Mouse (Mus musculus): ENCODE measurements around the gene Rrm1. TPM values are rescaled to one million over a fixed set of nuclear protein-coding genes. Genes with fewer than 3 reads are reported as not detected.
A peak's percentile ranks its signal among the peaks of the same experiment; 100 is the strongest.
"Not testable (repeated sequence)": the region's sequence is repeated elsewhere in the genome, so short reads cannot be mapped to it uniquely, and the experiment has no call there.

Rrm1 gene
- polyA plus RNA-seq (2012; rRNA removed), result 46.1 and 54.4 TPM in 2 replicates

DNA sequence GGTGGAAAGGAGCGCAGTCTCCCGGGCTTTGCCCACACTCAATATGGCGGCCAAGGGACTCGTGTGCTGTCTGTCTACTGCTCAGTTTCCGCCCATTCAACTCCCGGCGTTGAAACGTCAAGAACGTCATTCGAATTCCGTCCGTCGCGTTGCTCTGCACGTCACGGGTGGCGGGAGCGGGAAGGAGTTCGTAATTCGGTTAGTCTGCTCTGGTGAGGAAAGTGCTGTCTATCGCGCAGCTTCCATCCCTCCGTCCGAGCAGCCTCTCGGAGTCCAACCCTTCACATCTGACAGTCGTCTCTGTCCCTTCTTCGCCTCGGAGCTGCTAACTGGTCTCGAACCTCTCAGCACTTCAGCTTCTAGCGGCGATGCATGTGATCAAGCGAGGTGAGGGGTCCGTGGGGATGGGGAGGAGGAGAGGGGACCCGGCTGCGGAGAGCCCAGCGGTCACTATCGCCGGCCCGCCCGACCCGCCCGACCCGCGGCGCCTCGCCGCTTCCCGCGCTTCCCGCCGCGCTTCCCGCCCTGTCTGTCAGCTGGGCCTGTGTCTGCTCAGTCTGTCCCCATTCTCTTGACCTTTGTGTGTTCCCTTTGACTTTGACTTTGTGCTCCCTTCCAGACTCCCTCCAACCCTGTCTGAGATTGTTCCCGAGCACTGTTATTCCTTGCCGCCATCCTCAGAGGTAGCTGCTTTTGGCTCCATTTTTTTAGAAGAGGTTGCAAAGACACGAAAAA lies at the start of gene Rrm1:
Rrm1 (plus strand) TSS at position 39 of the 735 bp plus-strand sequence.
- no peak; the same call in 1 of the 2 replicates for TF ChIP-seq POLR2A (IDR thresholded peaks at IDR 0.05; ENCODE audit: borderline replicate concordance, extremely low read depth, insufficient read depth, insufficient read length, poor library complexity, severe bottlenecking)
- TF ChIP-seq CTCF (IDR thresholded peaks at IDR 0.05; ENCODE audit: borderline replicate concordance, extremely low read depth, insufficient read depth, insufficient read length), result no peak
- peak; percentile 99 for DNase-seq (ENCODE audit: low read depth)

DNA sequence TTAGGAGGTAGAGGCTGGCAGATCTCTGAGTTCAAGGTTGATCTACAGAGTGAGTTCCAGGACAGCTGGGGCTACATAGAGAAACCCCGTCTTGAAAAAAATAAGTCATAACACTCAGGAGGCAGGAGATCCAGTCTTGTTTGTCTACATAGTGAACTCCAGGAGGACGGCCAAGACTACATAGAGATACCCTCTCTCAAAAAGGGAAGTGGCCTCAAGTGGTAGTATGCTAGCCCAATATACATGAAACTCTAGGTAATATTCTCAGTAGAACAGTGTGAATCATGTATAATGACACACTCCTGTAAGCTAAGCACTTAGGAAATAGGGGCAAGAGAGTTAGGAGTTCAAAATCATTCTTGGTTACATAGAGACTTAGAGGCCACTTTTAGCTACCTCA lies 47.6 kb upstream of the Rrm1 start:
- no peak for TF ChIP-seq CTCF (IDR thresholded peaks at IDR 0.05; ENCODE audit: borderline replicate concordance, extremely low read depth, insufficient read depth, insufficient read length)
- TF ChIP-seq POLR2A (IDR thresholded peaks at IDR 0.05; ENCODE audit: borderline replicate concordance, extremely low read depth, insufficient read depth, insufficient read length, poor library complexity, severe bottlenecking), result no peak
- no peak for DNase-seq (ENCODE audit: low read depth)

DNA sequence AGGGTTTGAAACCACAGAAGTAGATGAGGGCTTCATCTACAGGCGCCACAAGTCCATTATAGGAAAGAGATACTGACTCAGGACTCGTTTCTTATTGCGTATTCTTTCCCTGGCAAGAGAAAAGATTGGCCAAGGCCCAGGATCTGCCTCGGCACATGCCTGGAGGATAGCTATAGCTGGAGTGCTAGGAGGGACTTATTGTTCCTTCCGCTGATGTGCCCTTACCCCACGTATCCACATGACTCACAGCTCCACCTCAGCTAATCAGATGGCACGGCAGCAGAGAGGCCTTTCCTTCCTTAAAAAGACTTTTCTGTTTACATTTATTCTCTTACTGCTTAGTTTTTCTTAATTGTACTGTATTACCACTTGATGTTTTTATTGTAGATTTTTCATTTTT lies 45.6 kb upstream of the Rrm1 start:
- TF ChIP-seq POLR2A (IDR thresholded peaks at IDR 0.05; ENCODE audit: borderline replicate concordance, extremely low read depth, insufficient read depth, insufficient read length, poor library complexity, severe bottlenecking), result no peak
- no peak for TF ChIP-seq CTCF (IDR thresholded peaks at IDR 0.05; ENCODE audit: borderline replicate concordance, extremely low read depth, insufficient read depth, insufficient read length)
- DNase-seq (ENCODE audit: low read depth), result peak; percentile 8

DNA sequence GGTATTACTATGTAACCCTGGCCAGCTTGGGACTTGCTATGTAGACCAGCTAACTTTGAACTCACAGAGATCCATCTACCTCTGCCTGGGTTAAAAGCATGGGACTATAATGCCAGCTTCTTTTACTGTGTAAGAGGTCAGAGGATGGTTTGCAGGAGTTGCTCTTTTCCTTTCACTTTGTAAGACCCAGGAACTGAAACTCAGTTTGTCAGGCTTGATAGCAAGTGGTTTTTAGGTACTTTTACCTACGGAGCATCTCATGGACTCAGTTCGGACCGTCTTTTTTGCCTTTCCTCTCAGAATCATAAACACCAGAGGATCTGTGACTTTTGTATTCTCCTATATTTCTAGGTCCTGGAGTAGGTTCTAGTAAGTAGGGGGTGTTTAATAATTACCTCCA lies 45.2 kb upstream of the Rrm1 start:
- DNase-seq (ENCODE audit: low read depth), result no peak
- TF ChIP-seq CTCF (IDR thresholded peaks at IDR 0.05; ENCODE audit: borderline replicate concordance, extremely low read depth, insufficient read depth, insufficient read length), result no peak
- TF ChIP-seq POLR2A (IDR thresholded peaks at IDR 0.05; ENCODE audit: borderline replicate concordance, extremely low read depth, insufficient read depth, insufficient read length, poor library complexity, severe bottlenecking), result no peak

DNA sequence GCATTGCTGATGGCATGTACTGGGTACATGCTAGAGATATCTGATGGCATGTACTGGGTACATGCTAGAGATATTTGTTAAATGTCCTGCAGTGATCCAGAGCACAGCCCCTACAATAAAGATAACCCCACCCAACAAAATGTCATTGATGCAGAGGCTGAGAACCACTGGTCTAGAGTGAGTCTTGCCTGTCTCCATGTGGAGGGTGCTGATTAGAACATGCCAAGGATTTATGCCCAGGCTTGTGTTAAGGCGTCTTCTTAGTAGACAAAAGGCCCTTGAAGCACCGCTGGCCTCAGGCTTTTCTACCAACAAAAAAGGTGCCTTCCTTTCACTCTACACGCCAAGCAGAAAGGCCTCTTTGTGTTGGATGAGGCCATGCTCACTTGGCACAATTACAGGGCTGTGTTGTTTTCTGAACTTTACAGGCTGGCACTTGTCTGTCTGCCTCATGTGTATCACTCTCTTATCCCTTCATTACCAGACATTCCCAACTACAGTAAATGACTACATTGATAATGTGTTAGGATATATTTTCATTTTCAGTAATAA lies 42.2 kb upstream of the Rrm1 start:
- no peak for TF ChIP-seq POLR2A (IDR thresholded peaks at IDR 0.05; ENCODE audit: borderline replicate concordance, extremely low read depth, insufficient read depth, insufficient read length, poor library complexity, severe bottlenecking)
- no peak for TF ChIP-seq CTCF (IDR thresholded peaks at IDR 0.05; ENCODE audit: borderline replicate concordance, extremely low read depth, insufficient read depth, insufficient read length)
- DNase-seq (ENCODE audit: low read depth), result peak; percentile 61

DNA sequence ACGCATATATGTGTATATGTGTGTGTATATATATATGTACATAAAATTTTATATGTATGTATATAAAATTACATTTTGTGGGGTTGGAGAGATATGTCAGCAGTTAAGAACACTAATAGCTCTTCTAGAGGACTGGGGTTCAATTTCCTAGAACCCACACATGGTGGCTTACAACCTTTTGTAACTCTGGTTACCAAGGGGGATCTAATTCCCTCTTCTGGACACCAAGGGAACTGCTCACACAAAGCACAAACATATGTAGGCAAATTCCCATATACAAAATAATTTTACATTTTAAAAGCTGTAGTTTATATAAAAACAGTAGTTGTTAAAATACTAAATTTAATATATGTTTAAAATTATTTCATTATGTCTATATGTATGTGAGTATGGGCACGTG lies 37.4 kb upstream of the Rrm1 start:
- TF ChIP-seq CTCF (IDR thresholded peaks at IDR 0.05; ENCODE audit: borderline replicate concordance, extremely low read depth, insufficient read depth, insufficient read length) (no peak), POLR2A (IDR thresholded peaks at IDR 0.05; ENCODE audit: borderline replicate concordance, extremely low read depth, insufficient read depth, insufficient read length, poor library complexity, severe bottlenecking) (no peak)
- DNase-seq (ENCODE audit: low read depth), result no peak

DNA sequence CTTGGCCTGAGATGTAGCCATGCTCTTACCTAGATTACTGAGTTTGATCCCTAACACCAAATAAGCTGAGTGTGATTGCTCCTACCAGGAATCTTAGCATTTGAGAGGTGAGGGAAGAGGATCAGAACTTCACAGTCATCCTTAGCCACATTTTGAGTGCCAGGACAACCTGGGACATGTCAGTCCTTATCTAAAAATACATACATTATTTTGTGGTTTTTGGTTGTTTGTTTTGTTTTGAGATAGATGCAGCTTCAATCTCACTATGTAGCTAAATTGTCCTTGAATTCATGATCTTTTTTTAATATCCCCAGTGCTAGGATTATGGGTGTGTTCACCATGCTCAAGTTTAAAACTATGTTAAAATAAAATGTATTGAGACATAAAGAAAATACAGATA lies 34.1 kb upstream of the Rrm1 start:
- TF ChIP-seq POLR2A (IDR thresholded peaks at IDR 0.05; ENCODE audit: borderline replicate concordance, extremely low read depth, insufficient read depth, insufficient read length, poor library complexity, severe bottlenecking) (no peak), CTCF (IDR thresholded peaks at IDR 0.05; ENCODE audit: borderline replicate concordance, extremely low read depth, insufficient read depth, insufficient read length) (no peak)
- DNase-seq (ENCODE audit: low read depth), result no peak

DNA sequence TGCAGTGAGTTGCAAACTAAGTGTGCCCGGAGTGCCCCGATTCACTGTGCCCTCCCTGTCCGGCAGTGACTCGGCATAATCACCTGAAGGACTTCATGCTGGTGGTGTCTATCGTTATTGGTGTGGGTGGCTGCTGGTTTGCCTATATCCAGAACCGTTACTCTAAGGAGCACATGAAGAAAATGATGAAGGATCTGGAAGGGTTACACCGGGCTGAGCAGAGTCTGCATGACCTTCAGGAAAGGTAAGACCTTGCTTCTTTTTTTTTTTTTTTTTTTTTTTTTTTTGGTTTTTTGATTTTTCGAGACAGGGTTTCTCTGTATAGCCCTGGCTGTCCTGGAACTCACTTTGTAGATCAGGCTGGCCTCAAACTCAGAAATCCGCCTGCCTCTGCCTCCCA lies 26.2 kb upstream of the Rrm1 start:
- DNase-seq (ENCODE audit: low read depth), result not testable (repeated sequence)

DNA sequence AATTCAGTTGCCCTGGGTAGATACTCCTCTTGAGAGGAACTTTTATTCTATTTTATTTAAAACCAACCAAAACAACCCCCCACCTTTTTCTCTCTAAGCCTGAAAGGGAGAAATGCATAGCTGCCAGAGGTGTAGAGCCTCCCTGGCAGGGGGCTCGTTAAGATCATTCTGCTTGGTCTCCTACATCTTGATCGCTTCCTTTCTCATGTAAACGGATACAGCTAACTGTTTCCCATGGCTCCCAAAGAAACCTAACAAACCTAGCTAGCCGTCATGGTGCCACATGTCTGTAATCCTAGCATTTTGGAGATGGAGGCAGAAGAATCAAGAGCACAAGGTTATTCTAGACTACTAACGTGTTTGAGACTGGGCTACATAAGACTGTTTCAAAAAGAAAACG lies 25.7 kb upstream of the Rrm1 start:
- TF ChIP-seq CTCF (IDR thresholded peaks at IDR 0.05; ENCODE audit: borderline replicate concordance, extremely low read depth, insufficient read depth, insufficient read length) (no peak), POLR2A (IDR thresholded peaks at IDR 0.05; ENCODE audit: borderline replicate concordance, extremely low read depth, insufficient read depth, insufficient read length, poor library complexity, severe bottlenecking) (no peak)
- DNase-seq (ENCODE audit: low read depth), result no peak

DNA sequence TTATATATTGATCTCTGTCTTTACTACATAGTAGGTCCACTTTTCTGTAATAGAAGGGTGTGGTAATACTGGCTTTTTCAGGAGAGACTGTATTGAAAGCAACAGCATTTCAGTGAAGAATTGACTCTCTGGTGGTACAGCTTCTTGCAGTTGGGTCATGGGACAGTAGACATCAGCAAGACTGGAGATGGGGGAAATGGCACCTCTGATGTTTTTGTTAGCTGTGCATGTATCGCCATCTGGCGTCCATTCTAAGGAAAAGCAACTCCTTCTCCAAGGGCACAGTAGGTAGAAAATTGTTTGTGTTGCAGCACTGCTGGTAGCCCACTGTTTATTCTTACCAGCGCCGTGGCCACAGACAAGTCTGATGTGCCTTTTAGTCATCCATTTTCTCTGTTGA lies 24.1 kb upstream of the Rrm1 start:
- TF ChIP-seq CTCF (IDR thresholded peaks at IDR 0.05; ENCODE audit: borderline replicate concordance, extremely low read depth, insufficient read depth, insufficient read length) (peak; percentile 80; the same call in 1 of the 2 replicates), POLR2A (IDR thresholded peaks at IDR 0.05; ENCODE audit: borderline replicate concordance, extremely low read depth, insufficient read depth, insufficient read length, poor library complexity, severe bottlenecking) (no peak)

DNA sequence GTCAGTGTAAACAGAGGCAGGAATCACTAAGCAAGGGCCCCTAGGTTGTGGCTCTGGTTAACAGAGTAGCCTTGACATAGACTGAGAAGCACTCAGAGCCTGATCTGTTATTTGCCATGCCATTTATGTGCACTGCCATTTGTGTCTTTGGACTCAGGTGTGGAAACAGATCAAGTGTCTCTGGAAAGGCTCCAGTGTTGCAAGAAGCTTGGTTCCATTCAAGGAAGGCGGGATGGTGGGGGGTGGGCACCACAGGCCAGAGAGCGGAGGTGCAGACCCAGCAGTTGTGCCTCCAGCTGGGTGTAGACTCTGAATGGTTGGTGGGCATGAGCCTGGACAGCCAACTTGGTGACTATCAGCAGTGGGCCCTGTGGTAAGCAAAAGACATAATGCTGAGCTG lies 19.5 kb upstream of the Rrm1 start:
- DNase-seq (ENCODE audit: low read depth), result no peak
- no peak for TF ChIP-seq POLR2A (IDR thresholded peaks at IDR 0.05; ENCODE audit: borderline replicate concordance, extremely low read depth, insufficient read depth, insufficient read length, poor library complexity, severe bottlenecking)
- no peak for TF ChIP-seq CTCF (IDR thresholded peaks at IDR 0.05; ENCODE audit: borderline replicate concordance, extremely low read depth, insufficient read depth, insufficient read length)

More for the DNA sequence above, 24.1 kb upstream of the Rrm1 start:
- DNase-seq (ENCODE audit: low read depth), result peak; percentile 92
